Mouse (Mus musculus) spleen, postnatal 14 days (tissue): Measurements from ENCODE around the gene Anp32a.

Experiments used
- DNase-seq, 2 experiments: peaks; one replicate each; pipeline ENCODE4 v3.0.0; 2021 to 2022; ENCODE audit warnings: low spot score in 2 of 2

The Anp32a gene

GRCm38 (mm10) chr9:62368256-62368905, 27.3 kb downstream of the Anp32a start:
- no peak for DNase-seq

GRCm38 (mm10) chr9:62369172-62369571, 28.1 kb downstream of the Anp32a start:
- no peak for DNase-seq

- no peak for DNase-seq
These were observed 29.1 kb downstream of the Anp32a start for GRCm38 (mm10) chr9:62370186-62370585.

- DNase-seq, result no peak
These were observed 29.7 kb downstream of the Anp32a start for GRCm38 (mm10) chr9:62370648-62371280.

GRCm38 (mm10) chr9:62371745-62372555, 30.9 kb downstream of the Anp32a start:
- DNase-seq, result no peak

GRCm38 (mm10) chr9:62372556-62373221, 31.6 kb downstream of the Anp32a start:
- DNase-seq, result no peak

GRCm38 (mm10) chr9:62373222-62374123, 32.4 kb downstream of the Anp32a start:
- DNase-seq, result peak; percentile 58 to 71

GRCm38 (mm10) chr9:62374276-62374675, 33.2 kb downstream of the Anp32a start:
- no peak for DNase-seq

- DNase-seq, result no peak
These were observed 36.8 kb downstream of the Anp32a start for GRCm38 (mm10) chr9:62377897-62378296.

- no peak for DNase-seq
These were observed 39.3 kb downstream of the Anp32a start for GRCm38 (mm10) chr9:62380351-62380750.

- no peak for DNase-seq
These were observed 40.4 kb downstream of the Anp32a start for GRCm38 (mm10) chr9:62381402-62381913.

- no peak for DNase-seq
These were observed 41.5 kb downstream of the Anp32a start for GRCm38 (mm10) chr9:62382519-62383084.

GRCm38 (mm10) chr9:62385062-62385461, 44.0 kb downstream of the Anp32a start:
- no peak for DNase-seq

- no peak for DNase-seq
These were observed 44.8 kb downstream of the Anp32a start for GRCm38 (mm10) chr9:62385727-62386518.

- DNase-seq, result no peak
These were observed 48.6 kb downstream of the Anp32a start for GRCm38 (mm10) chr9:62389735-62390134.

GRCm38 (mm10) chr9:62393531-62393930, 52.4 kb downstream of the Anp32a start:
- DNase-seq, result no peak

GRCm38 (mm10) chr9:62394163-62394562, 53.1 kb downstream of the Anp32a start:
- DNase-seq, result no peak

GRCm38 (mm10) chr9:62400531-62401170, 59.6 kb downstream of the Anp32a start:
- no peak for DNase-seq

GRCm38 (mm10) chr9:62401589-62401988, 60.5 kb downstream of the Anp32a start:
- DNase-seq, result no peak
